10 mouse cellular contexts compared by ENCODE assay signal in the genomic region with DNA sequence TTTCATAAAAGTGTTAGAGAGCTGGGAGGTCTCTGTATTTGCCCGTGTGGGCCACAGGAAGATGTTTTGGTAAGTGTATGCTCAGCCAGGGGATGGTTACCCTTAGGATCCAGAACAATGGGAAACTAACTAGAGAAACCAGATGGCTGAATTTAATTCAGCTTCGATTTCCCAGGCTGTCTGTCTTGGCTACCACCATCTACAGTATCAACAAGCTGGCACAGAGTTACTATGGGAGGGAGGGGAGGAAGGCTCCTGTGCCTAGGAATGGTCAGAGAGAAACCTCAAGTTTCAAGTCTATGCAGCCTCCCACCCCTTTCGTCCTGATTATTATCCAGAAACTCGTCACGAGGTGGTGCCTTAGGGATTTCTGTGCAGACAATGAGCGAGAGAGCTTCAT.
"Had no signal": no experiment of that assay in that cellular context is flagged by ENCODE, and none has a peak within 500 bp of the region (broad histone marks: within the 10 kb centered on the region; RNA-seq: fewer than 3 reads in every experiment).

No protein-coding gene starts in this region.

- H3K27me3 ChIP-seq: kidney, embryonic 15.5 days; liver, embryonic 12.5 days; midbrain, embryonic 13.5 days; stomach, embryonic 15.5 days had no signal

- H3K9me3 ChIP-seq: kidney, embryonic 15.5 days; limb, embryonic 10.5 days; liver, embryonic 12.5 days; midbrain, embryonic 13.5 days; stomach, embryonic 15.5 days had no signal

- DNase-seq: kidney, postnatal 25 days; lung, postnatal 36 days; right cerebral cortex, postnatal 14 days; thymus, adult 2 months; thymus, postnatal 36 days had no signal

- H3K9ac ChIP-seq: kidney, embryonic 15.5 days; liver, embryonic 12.5 days; midbrain, embryonic 13.5 days; stomach, embryonic 15.5 days had no signal

- H3K4me1 ChIP-seq: kidney, embryonic 15.5 days; limb, embryonic 10.5 days; liver, embryonic 12.5 days; midbrain, embryonic 13.5 days had no signal

- H3K4me2 ChIP-seq: kidney, embryonic 15.5 days; liver, embryonic 12.5 days; midbrain, embryonic 13.5 days; stomach, embryonic 15.5 days had no signal

- H3K27ac ChIP-seq: kidney, embryonic 15.5 days; limb, embryonic 10.5 days; liver, embryonic 12.5 days; midbrain, embryonic 13.5 days; stomach, embryonic 15.5 days had no signal

- H3K4me3 ChIP-seq: kidney, embryonic 15.5 days; limb, embryonic 10.5 days; liver, embryonic 12.5 days; midbrain, embryonic 13.5 days; stomach, embryonic 15.5 days had no signal

- H3K36me3 ChIP-seq: kidney, embryonic 15.5 days; limb, embryonic 10.5 days; liver, embryonic 12.5 days; midbrain, embryonic 13.5 days; stomach, embryonic 15.5 days had no signal

- ATAC-seq: liver, embryonic 12.5 days; midbrain, embryonic 13.5 days had no signal
